Mouse (Mus musculus) Patski (cell line): Measurements from ENCODE around the gene 2410004P03Rik. TPM values are rescaled to one million over a fixed set of nuclear protein-coding genes. Genes with fewer than 3 reads are reported as not detected.
A peak's percentile ranks its signal among the peaks of the same experiment; 100 is the strongest.

Source experiments
- ATAC-seq: fragments of 100-300 bp; one replicate; pipeline ENCODE4 v1.8.0; 2021
- CTCF ChIA-PET: fragments of 350-600 bp; sonication (Branson Sonifier 250); formaldehyde crosslinking; loops from one replicate; lab custom pipeline; 2022; ENCODE audit warnings: inconsistent platforms; lab: Charles Lee
- POLR2A ChIA-PET: fragments of 350-600 bp; sonication (Branson Sonifier 250); formaldehyde crosslinking; loops from one replicate; lab custom pipeline; 2022; ENCODE audit warnings: antibody characterized with exemption, inconsistent platforms; lab: Charles Lee
- DNase-seq: peaks from one replicate; pipeline ENCODE4 v3.0.0-alpha.2; 2011; ENCODE audit warnings: low read depth, low spot score
- H3K27me3 ChIP-seq: fragments of 371-371 bp; one replicate; pipeline ENCODE4 v1.5.1; 2021
- CTCF ChIP-seq: fragments of 100-300 bp; IDR thresholded peaks from one replicate; pipeline ENCODE4 v1.5.1; 2021
- in situ Hi-C: fragments of 300-500 bp; cut with MboI; formaldehyde crosslinking; loops from 3 replicates; pipeline ENCODE4 v1.11.1; 2018; ENCODE audit warnings: low pct_unique_long_range_greater_than_20kb, mixed read lengths
- polyA plus RNA-seq: library from polyadenylated mRNA; unstranded; gene quantifications from one replicate; pipeline ENCODE4 v1.2.3, GENCODE M21; 2021

Gene 2410004P03Rik
- not detected for polyA plus RNA-seq

GRCm38 (mm10) chr12:17011100-17011870 is at the start of gene 2410004P03Rik:
TSS of gene 2410004P03Rik (minus strand) at chr12:17011727.
- POLR2A ChIA-PET = no interaction called here

GRCm38 (mm10) chr12:17061183-17061722 is 49.7 kb upstream of the 2410004P03Rik start:
- H3K27me3 ChIP-seq = no peaks in the 10 kb centered on the region
- CTCF ChIA-PET = no interaction called here
- POLR2A ChIA-PET = no interaction called here
- TF ChIP-seq CTCF = no peak
- in situ Hi-C loops = no loop called here
- DNase-seq (no peak), ATAC-seq (no peak)

More at GRCm38 (mm10) chr12:17011100-17011870, at the start of gene 2410004P03Rik:
- H3K27me3 ChIP-seq = no peaks in the 10 kb centered on the region
- ATAC-seq (no peak), DNase-seq (no peak)
- CTCF ChIA-PET = interaction anchor here (1.1 to 2.6 kb wide), 4 partner anchors 10 to 211 kb away, joined by 3 to 13 read pairs (median 4); no protein-coding TSS in a partner anchor
- in situ Hi-C loops = no loop called here
- peak; percentile 75 for TF ChIP-seq CTCF

GRCm38 (mm10) chr12:17058490-17058889 is 47.0 kb upstream of the 2410004P03Rik start:
- no peaks in the 10 kb centered on the region for H3K27me3 ChIP-seq
- no peak for TF ChIP-seq CTCF
- ChIA-PET CTCF (no interaction called here), POLR2A (no interaction called here)
- ATAC-seq = no peak
- DNase-seq = no peak
- in situ Hi-C loops = no loop called here

- ChIA-PET POLR2A (no interaction called here), CTCF (interaction anchor here (1.2 kb wide), 1 partner anchor 63 kb away, joined by 3 read pairs; no protein-coding TSS in a partner anchor)
- ATAC-seq (no peak), DNase-seq (no peak)
- in situ Hi-C loops = no loop called here
- TF ChIP-seq CTCF = no peak
- no peaks in the 10 kb centered on the region for H3K27me3 ChIP-seq
These were observed 45.6 kb upstream of the 2410004P03Rik start for GRCm38 (mm10) chr12:17057110-17057509.

GRCm38 (mm10) chr12:17055766-17056165 is 44.2 kb upstream of the 2410004P03Rik start:
- POLR2A ChIA-PET = no interaction called here

GRCm38 (mm10) chr12:17054691-17055090 is 43.2 kb upstream of the 2410004P03Rik start:
- peak; percentile 52 for TF ChIP-seq CTCF
- DNase-seq (no peak), ATAC-seq (no peak)
- in situ Hi-C loops = no loop called here
- H3K27me3 ChIP-seq = no peaks in the 10 kb centered on the region
- CTCF ChIA-PET = interaction anchor here (0.8 to 1.0 kb wide), 3 partner anchors 12 to 188 kb away, joined by 3 to 4 read pairs (median 3); no protein-coding TSS in a partner anchor
- POLR2A ChIA-PET = interaction anchor here (0.6 kb wide), 1 partner anchor 160 kb away, joined by 3 read pairs; no protein-coding TSS in a partner anchor

More at GRCm38 (mm10) chr12:17055766-17056165, 44.2 kb upstream of the 2410004P03Rik start:
- in situ Hi-C loops = no loop called here
- TF ChIP-seq CTCF = no peak
- ATAC-seq (no peak), DNase-seq (no peak)
- no peaks in the 10 kb centered on the region for H3K27me3 ChIP-seq
- CTCF ChIA-PET = interaction anchor here (1.0 kb wide), 1 partner anchor 24 kb away, joined by 3 read pairs; no protein-coding TSS in a partner anchor

- ATAC-seq (no peak), DNase-seq (no peak)
- in situ Hi-C loops = no loop called here
- no peaks in the 10 kb centered on the region for H3K27me3 ChIP-seq
- ChIA-PET CTCF (no interaction called here), POLR2A (no interaction called here)
- TF ChIP-seq CTCF = no peak
These were observed 41.1 kb upstream of the 2410004P03Rik start for GRCm38 (mm10) chr12:17052673-17053072.

GRCm38 (mm10) chr12:17051057-17051456 is 39.5 kb upstream of the 2410004P03Rik start:
- CTCF ChIA-PET = no interaction called here
- ATAC-seq (no peak), DNase-seq (no peak)
- in situ Hi-C loops = no loop called here
- POLR2A ChIA-PET = no interaction called here
- TF ChIP-seq CTCF = no peak
- no peaks in the 10 kb centered on the region for H3K27me3 ChIP-seq

GRCm38 (mm10) chr12:17049796-17050195 is 38.3 kb upstream of the 2410004P03Rik start:
- in situ Hi-C loops = no loop called here
- H3K27me3 ChIP-seq = no peaks in the 10 kb centered on the region
- peak; percentile 18 for TF ChIP-seq CTCF
- DNase-seq (no peak), ATAC-seq (no peak)
- ChIA-PET CTCF (interaction anchor here (1.5 kb wide), 1 partner anchor 11 kb away, joined by 4 read pairs; no protein-coding TSS in a partner anchor), POLR2A (no interaction called here)

- CTCF ChIA-PET = interaction anchor here (1.5 kb wide), 1 partner anchor 10 kb away, joined by 4 read pairs; no protein-coding TSS in a partner anchor
- POLR2A ChIA-PET = no interaction called here
- in situ Hi-C loops = no loop called here
- ATAC-seq (no peak), DNase-seq (no peak)
- no peak for TF ChIP-seq CTCF
- H3K27me3 ChIP-seq = no peaks in the 10 kb centered on the region
These were observed 37.6 kb upstream of the 2410004P03Rik start for GRCm38 (mm10) chr12:17048979-17049612.

- DNase-seq (no peak), ATAC-seq (no peak)
- ChIA-PET CTCF (no interaction called here), POLR2A (no interaction called here)
- TF ChIP-seq CTCF = no peak
- in situ Hi-C loops = no loop called here
- H3K27me3 ChIP-seq = no peaks in the 10 kb centered on the region
These were observed 31.8 kb upstream of the 2410004P03Rik start for GRCm38 (mm10) chr12:17043311-17043710.
